In genomic region chr8:65645945-65646344, GRCm38 (mm10) we compare ENCODE assay signal across 18 mouse cellular contexts.
"Had no signal": no experiment of that assay in that cellular context is flagged by ENCODE, and none has a peak within 500 bp of the region (broad histone marks: within the 10 kb centered on the region; RNA-seq: fewer than 3 reads in every experiment).

No protein-coding gene starts in this region.

- H3K4me1 ChIP-seq: intestine, embryonic 15.5 days; kidney, embryonic 15.5 days; liver, embryonic 13.5 days; stomach, embryonic 15.5 days had no signal

- DNase-seq: kidney, adult 11 months; kidney, adult 8-10 months; kidney, postnatal 10 days; kidney, postnatal 36 days; layer of hippocampus, postnatal 36 days; liver, embryonic 13.5 days; lung, adult 2 months; lung, postnatal 14 days; lung, postnatal 4 days; midbrain, embryonic 14.5 days; thymus, adult 18-20 months; thymus, postnatal 14 days; thymus, postnatal 4 days had no signal

- H3K9ac ChIP-seq: intestine, embryonic 15.5 days; kidney, embryonic 15.5 days; liver, embryonic 13.5 days; stomach, embryonic 15.5 days had no signal

- H3K36me3 ChIP-seq: intestine, embryonic 15.5 days; kidney, embryonic 15.5 days; liver, embryonic 13.5 days; stomach, embryonic 15.5 days had no signal

- H3K27me3 ChIP-seq: intestine, embryonic 15.5 days; kidney, embryonic 15.5 days; liver, embryonic 13.5 days; stomach, embryonic 15.5 days had no signal

- H3K9me3 ChIP-seq: intestine, embryonic 15.5 days; kidney, embryonic 15.5 days; liver, embryonic 13.5 days; stomach, embryonic 15.5 days had no signal

- ATAC-seq: intestine, embryonic 15.5 days had no signal

- H3K4me2 ChIP-seq: intestine, embryonic 15.5 days; kidney, embryonic 15.5 days; liver, embryonic 13.5 days; midbrain, embryonic 11.5 days; stomach, embryonic 15.5 days had no signal

- H3K27ac ChIP-seq: intestine, embryonic 15.5 days; kidney, embryonic 15.5 days; liver, embryonic 13.5 days; stomach, embryonic 15.5 days had no signal

- H3K4me3 ChIP-seq: intestine, embryonic 15.5 days; kidney, embryonic 15.5 days; left cerebral cortex, adult 2 months; liver, embryonic 13.5 days; stomach, embryonic 15.5 days had no signal
